Mouse (Mus musculus): Measurements from ENCODE around the gene 8030474K03Rik. TPM values are rescaled to one million over a fixed set of nuclear protein-coding genes. Genes with fewer than 3 reads are reported as not detected.

Gene 8030474K03Rik
- polyA plus RNA-seq (2015; fragmentation: Illumina TruSeq; extraction: RNeasy Lipid Tissue Mini Kit (QIAGEN cat#74804); ENCODE audit: insufficient read depth, low read depth, low replicate concordance): not detected

GRCm38 (mm10) chrX:101794342-101794741, at the start of gene 8030474K03Rik, which contains the start of gene Gm4779:
Gene 8030474K03Rik (plus strand): TSS chrX:101794656.
Gene Gm4779 (minus strand): TSS chrX:101794423.

Other genes starting within 250 kb of the 8030474K03Rik start
- gene Ogt, start 154.6 kb upstream of the 8030474K03Rik start, polyA plus RNA-seq (2015; fragmentation: Illumina TruSeq; extraction: RNeasy Lipid Tissue Mini Kit (QIAGEN cat#74804); ENCODE audit: insufficient read depth, low read depth, low replicate concordance): 47.6 TPM
- not detected for gene Cxcr3, start 60.4 kb upstream of the 8030474K03Rik start, polyA plus RNA-seq (2015; fragmentation: Illumina TruSeq; extraction: RNeasy Lipid Tissue Mini Kit (QIAGEN cat#74804); ENCODE audit: insufficient read depth, low read depth, low replicate concordance)
- gene Gm4779, start 233 bp upstream of the 8030474K03Rik start, polyA plus RNA-seq (2015; fragmentation: Illumina TruSeq; extraction: RNeasy Lipid Tissue Mini Kit (QIAGEN cat#74804); ENCODE audit: insufficient read depth, low read depth, low replicate concordance): not detected
- 1.9 TPM for gene Nhsl2, start 54.7 kb downstream of the 8030474K03Rik start, polyA plus RNA-seq (2015; fragmentation: Illumina TruSeq; extraction: RNeasy Lipid Tissue Mini Kit (QIAGEN cat#74804); ENCODE audit: insufficient read depth, low read depth, low replicate concordance)

Measured in pancreas, adult 10 weeks (tissue).